Comparison of ENCODE assay signal across 10 mouse cellular contexts in the genomic region with DNA sequence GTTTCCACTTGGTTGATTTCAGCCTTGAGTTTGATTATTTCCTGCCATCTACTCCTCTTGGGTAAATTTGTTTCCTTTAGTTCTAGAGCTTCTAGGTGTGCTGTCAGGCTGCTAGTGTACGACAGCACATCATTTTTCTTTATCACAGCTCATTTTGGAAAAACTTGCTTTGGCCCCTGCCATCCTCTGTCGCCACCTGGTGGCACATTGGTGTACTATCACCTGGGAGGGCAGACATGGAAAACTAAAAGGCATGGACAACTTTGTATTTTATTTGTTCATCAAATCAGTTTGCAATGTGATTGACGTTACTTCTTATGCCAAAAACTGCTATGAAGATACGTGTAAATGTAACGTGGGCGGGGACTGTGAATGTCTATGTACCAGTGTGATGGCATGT. TPM values are rescaled to one million over a fixed set of nuclear protein-coding genes. Genes with fewer than 3 reads are reported as not detected.
DNase-seq lines count a peak whose midpoint lies in the region; ATAC-seq and TF ChIP-seq lines count a peak whose summit lies in the region.
"Had no signal": no experiment of that assay in that cellular context is flagged by ENCODE, and none has a peak within 500 bp of the region (broad histone marks: within the 10 kb centered on the region; RNA-seq: fewer than 3 reads in every experiment).

No protein-coding gene starts in this region.

- 19% methylated on average over 6 of the region's 6 CpGs for WGBS in intestine, postnatal 0 days
- 19% methylated on average over 6 of the region's 6 CpGs for WGBS in intestine, embryonic 16.5 days

- POLR2A ChIA-PET in Patski (lab: Charles Lee), result no interaction called here

- TF ChIP-seq CTCF in intestine, postnatal 0 days (IDR thresholded peaks at IDR 0.05; ENCODE audit: low read depth), result peak; percentile 96
- TF ChIP-seq CTCF in C2C12 (IDR thresholded peaks at IDR 0.05; ENCODE audit: control insufficient read depth, insufficient read depth, insufficient read length) (peak; percentile 62), Patski (IDR thresholded peaks at IDR 0.05) (peak; percentile 93)

- no peak overlapping the region for H3K4me3 ChIP-seq in intestine, postnatal 0 days (ENCODE audit: low read depth, low read length)
- no peak overlapping the region for H3K4me3 ChIP-seq in intestine, embryonic 16.5 days (ENCODE audit: low read length)
- no peak overlapping the region for H3K4me3 ChIP-seq in C2C12 (ENCODE audit: insufficient read depth, poor library complexity, severe bottlenecking)
- H3K4me3 ChIP-seq: embryonic facial prominence, embryonic 15.5 days; limb, embryonic 12.5 days had no signal

- H3ac ChIP-seq in C2C12 (ENCODE audit: control insufficient read depth, insufficient read length, low read depth), result no peak overlapping the region

- H3K79me2 ChIP-seq in C2C12 (ENCODE audit: control insufficient read depth, insufficient read depth), result no peaks in the 10 kb centered on the region

- CTCF ChIA-PET in Patski (lab: Charles Lee), result interaction anchor here (0.6 to 1.4 kb wide), 12 partner anchors 9 to 341 kb away, joined by 3 to 7 read pairs (median 3); no protein-coding TSS in a partner anchor

- no peak for DNase-seq in Patski (ENCODE audit: low read depth, low spot score)
- DNase-seq in layer of hippocampus, adult 9-11 months, result peak; percentile 5
- no peak for DNase-seq in yolk sac, embryonic 10.5 days (ENCODE audit: low spot score)

- no peaks in the 10 kb centered on the region for H3K27me3 ChIP-seq in intestine, postnatal 0 days (replicated peaks; ENCODE audit: control insufficient read depth, insufficient read depth, low read length)
- H3K27me3 ChIP-seq in intestine, embryonic 16.5 days (replicated peaks; ENCODE audit: control insufficient read depth, insufficient read depth, low read length), result no peaks in the 10 kb centered on the region
- H3K27me3 ChIP-seq in C2C12 (ENCODE audit: control insufficient read depth, insufficient read depth, insufficient read length), result peaks cover 4% of the 10 kb centered on the region
- no peaks in the 10 kb centered on the region for H3K27me3 ChIP-seq in Patski
- H3K27me3 ChIP-seq: embryonic facial prominence, embryonic 15.5 days; limb, embryonic 12.5 days had no signal

- no peak overlapping the region for H3K9ac ChIP-seq in intestine, postnatal 0 days (ENCODE audit: low read depth, low read length)
- no peak overlapping the region for H3K9ac ChIP-seq in intestine, embryonic 16.5 days (ENCODE audit: low read depth, low read length)
- H3K9ac ChIP-seq: embryonic facial prominence, embryonic 15.5 days; limb, embryonic 12.5 days had no signal

- H3K4me1 ChIP-seq in intestine, postnatal 0 days (replicated peaks; ENCODE audit: control insufficient read depth, insufficient read depth, low read length), result no peaks in the 10 kb centered on the region
- H3K4me1 ChIP-seq in intestine, embryonic 16.5 days (ENCODE audit: control insufficient read depth, insufficient read depth, low read length), result no peaks in the 10 kb centered on the region
- H3K4me1 ChIP-seq: embryonic facial prominence, embryonic 15.5 days; limb, embryonic 12.5 days had no signal

- H3K79me3 ChIP-seq in C2C12 (ENCODE audit: low read depth), result no peaks in the 10 kb centered on the region

- no peaks in the 10 kb centered on the region for H3K9me3 ChIP-seq in intestine, postnatal 0 days (ENCODE audit: control insufficient read depth)
- H3K9me3 ChIP-seq in intestine, embryonic 16.5 days (ENCODE audit: control insufficient read depth, low read length), result no peaks in the 10 kb centered on the region
- H3K9me3 ChIP-seq: embryonic facial prominence, embryonic 15.5 days; limb, embryonic 12.5 days had no signal

- no peak overlapping the region for H3K4me2 ChIP-seq in intestine, postnatal 0 days (replicated peaks; ENCODE audit: low read depth)
- no peak overlapping the region for H3K4me2 ChIP-seq in intestine, embryonic 16.5 days (ENCODE audit: low read depth, low read length)
- H3K4me2 ChIP-seq: embryonic facial prominence, embryonic 15.5 days; limb, embryonic 12.5 days had no signal

- in situ Hi-C loops in Patski (cut with MboI; ENCODE audit: low pct_unique_long_range_greater_than_20kb), result no loop called here

- no peak overlapping the region for H3K27ac ChIP-seq in intestine, postnatal 0 days (ENCODE audit: low read depth, low read length)
- no peak overlapping the region for H3K27ac ChIP-seq in intestine, embryonic 16.5 days (ENCODE audit: low read length)
- H3K27ac ChIP-seq: embryonic facial prominence, embryonic 15.5 days; limb, embryonic 12.5 days had no signal

- no peak for ATAC-seq in intestine, postnatal 0 days
- ATAC-seq in intestine, embryonic 16.5 days, result no peak
- ATAC-seq in Patski, result no peak
- ATAC-seq in common myeloid progenitor, adult 5-6 weeks (replicated peaks; ENCODE audit: low read depth, poor library complexity, severe bottlenecking), result peak; percentile 60; the same call in 1 of the 2 replicates
- peak; percentile 60; the same call in 1 of the 2 replicates for ATAC-seq in neutrophil, adult 5-6 weeks (ENCODE audit: extremely low read depth, insufficient number of reproducible peaks, low FRiP score, poor library complexity, severe bottlenecking)

- H3K36me3 ChIP-seq in intestine, postnatal 0 days (ENCODE audit: control insufficient read depth, insufficient read depth), result no peaks in the 10 kb centered on the region
- no peaks in the 10 kb centered on the region for H3K36me3 ChIP-seq in intestine, embryonic 16.5 days (ENCODE audit: control insufficient read depth, insufficient read depth, low read length)
- no peaks in the 10 kb centered on the region for H3K36me3 ChIP-seq in C2C12 (ENCODE audit: control insufficient read depth, insufficient read depth)
- H3K36me3 ChIP-seq: embryonic facial prominence, embryonic 15.5 days; limb, embryonic 12.5 days had no signal

TF ChIP-seq in C2C12, 6 proteins besides CTCF, POLR2A, EP300 and RAD21:
- TF ChIP-seq USF1 (IDR thresholded peaks at IDR 0.05; ENCODE audit: low read depth) (no peak), MYOD1 (IDR thresholded peaks at IDR 0.05; ENCODE audit: control insufficient read depth, insufficient read length, low read depth) (no peak), CEBPB (IDR thresholded peaks at IDR 0.05; ENCODE audit: low read depth) (no peak), MAX (IDR thresholded peaks at IDR 0.05) (no peak)

RNA-seq across cellular contexts. Expression of a gene that starts 59.3 kb away (rescaled TPM):
- polyA plus RNA-seq in intestine, postnatal 0 days (2015; fragmentation: Nextera tagmentation; extraction: Ambion mirVana), result 223 and 244 TPM in 2 replicates
- polyA plus RNA-seq in intestine, embryonic 16.5 days (2015; fragmentation: Nextera tagmentation; extraction: Ambion mirVana), result 77.2 and 95.4 TPM in 2 replicates
- polyA plus RNA-seq in C2C12 (2012; fragmentation: generic; extraction: Trizol), result 0.02 TPM
- 108 TPM for polyA plus RNA-seq in Patski (2021)
- total RNA-seq in common myeloid progenitor, adult 5-6 weeks (2017), result 0.92 and 3.6 TPM in 2 replicates
- total RNA-seq in neutrophil, adult 5-6 weeks (2017), result 0.98 and 1.2 TPM in 2 replicates

Comparison
In these comparisons a context has a peak if more than half of its experiments do, and no peak if none do; other contexts are left out.
1. ATAC-seq: peak in common myeloid progenitor, adult 5-6 weeks (single experiment) and neutrophil, adult 5-6 weeks (single experiment); none in intestine, postnatal 0 days (single experiment), intestine, embryonic 16.5 days (single experiment) and Patski (single experiment).
2. RNA of a gene that starts 59.3 kb away (polyA plus RNA-seq): 223 to 244 TPM in intestine, postnatal 0 days, 108 TPM in Patski (single experiment) and 77.2 to 95.4 TPM in intestine, embryonic 16.5 days; 0.02 TPM in C2C12 (single experiment); every median in the first group is over 10 times any median in the second.
3. Peak in every context shown above with its lines, with median percentiles within 50 percentile points of each other: CTCF ChIP-seq.